Mouse (Mus musculus): Measurements from ENCODE around the gene Zbtb44. TPM values are rescaled to one million over a fixed set of nuclear protein-coding genes. Genes with fewer than 3 reads are reported as not detected.

Zbtb44 gene
- polyA plus RNA-seq, 1 experiment from 2014 or later = 7.5 TPM

DNA sequence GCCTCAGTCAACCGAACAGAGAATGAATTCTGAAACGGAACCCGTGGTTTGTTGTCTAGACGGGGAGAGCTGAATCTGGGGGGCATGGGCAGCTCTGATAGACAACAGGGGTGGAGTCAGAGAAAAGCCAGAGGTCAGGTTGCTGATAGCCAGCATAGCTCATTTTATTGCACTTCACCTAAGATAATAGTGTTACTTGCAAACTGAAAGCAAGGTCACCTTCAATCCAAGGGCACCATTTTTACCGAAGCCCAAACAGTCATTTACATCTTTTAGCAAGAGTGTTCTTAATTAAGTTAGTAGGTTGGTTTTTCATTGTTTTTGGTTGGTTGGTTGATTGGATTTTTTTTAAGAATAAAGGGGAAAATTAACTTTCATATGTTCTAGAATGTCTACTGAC lies 89.0 kb downstream of the Zbtb44 start:
- H3K27ac ChIP-seq = no peak overlapping the region
- ATAC-seq (ENCODE audit: insufficient number of reproducible peaks, low FRiP score, low TSS enrichment, low read depth) = no peak
- H3K4me2 ChIP-seq = no peak overlapping the region
- H3K9me3 ChIP-seq = no peaks in the 10 kb centered on the region
- H3K4me3 ChIP-seq = no peak overlapping the region
- H3K27me3 ChIP-seq = no peaks in the 10 kb centered on the region
- WGBS = 70% methylated on average over 5 of the region's 5 CpGs
- peaks cover 22% of the 10 kb centered on the region for H3K4me1 ChIP-seq
- H3K36me3 ChIP-seq = no peaks in the 10 kb centered on the region
- H3K9ac ChIP-seq = no peak overlapping the region

DNA sequence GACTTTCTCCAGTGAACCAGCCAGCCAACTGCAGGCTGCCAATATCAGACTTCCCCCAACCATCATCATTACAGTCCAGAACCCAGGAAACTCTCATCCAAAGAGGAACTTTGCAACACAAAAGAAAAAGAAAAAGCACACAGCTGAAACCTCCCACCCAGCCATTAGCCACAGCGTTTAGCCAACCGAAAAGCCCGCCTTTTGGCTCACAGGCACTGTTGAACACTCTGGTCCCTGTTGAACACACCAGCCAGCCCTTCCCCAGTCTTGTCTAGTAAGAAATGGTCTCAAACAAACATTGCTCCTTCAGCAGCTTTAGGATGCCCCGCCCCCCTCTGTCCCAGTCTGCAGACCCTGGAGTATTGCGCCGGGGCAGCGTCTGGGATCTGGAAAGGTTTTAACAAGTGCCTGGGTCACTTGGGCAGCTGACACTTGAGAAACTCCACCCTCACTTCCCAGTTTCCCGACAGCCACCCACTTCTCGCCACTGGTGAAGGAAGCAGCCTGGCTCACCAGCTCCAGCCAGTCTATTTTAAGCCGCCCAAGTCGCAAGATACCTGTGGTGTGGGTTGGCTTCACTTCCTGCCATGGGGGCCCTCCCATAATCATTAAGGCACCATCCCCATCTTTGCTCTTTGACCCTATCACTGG lies 89.6 kb downstream of the Zbtb44 start:
- Histone ChIP-seq H3K27ac (no peak overlapping the region), H3K9me3 (no peaks in the 10 kb centered on the region), H3K4me2 (no peak overlapping the region), H3K4me3 (no peak overlapping the region), H3K9ac (no peak overlapping the region), H3K36me3 (no peaks in the 10 kb centered on the region), H3K4me1 (peaks cover 22% of the 10 kb centered on the region), H3K27me3 (no peaks in the 10 kb centered on the region)
- no peak for ATAC-seq (ENCODE audit: insufficient number of reproducible peaks, low FRiP score, low TSS enrichment, low read depth)
- whole genome bisulfite sequencing = 39% methylated on average over 11 of the region's 11 CpGs

DNA sequence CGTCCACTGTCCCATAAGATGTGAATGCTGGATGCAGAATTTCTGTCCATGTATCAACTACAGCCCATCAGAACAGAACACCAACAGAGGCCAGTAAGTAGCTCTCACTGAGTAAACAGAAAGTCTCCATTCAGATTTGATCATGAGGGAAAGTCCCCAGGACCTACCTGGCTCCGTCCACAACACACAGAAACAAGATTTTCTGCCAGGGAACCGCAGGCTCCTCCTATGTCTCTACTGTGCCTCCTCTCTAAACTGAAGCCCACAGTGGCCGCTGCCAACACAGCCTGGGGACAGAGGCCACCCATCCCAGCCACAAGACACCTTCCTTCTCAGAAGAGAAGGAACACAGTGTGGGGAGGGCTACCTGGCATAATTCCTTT lies 90.1 kb downstream of the Zbtb44 start:
- Histone ChIP-seq H3K4me3 (no peak overlapping the region), H3K4me1 (peaks cover 22% of the 10 kb centered on the region), H3K27ac (no peak overlapping the region), H3K4me2 (no peak overlapping the region), H3K9ac (no peak overlapping the region), H3K36me3 (no peaks in the 10 kb centered on the region), H3K9me3 (no peaks in the 10 kb centered on the region), H3K27me3 (no peaks in the 10 kb centered on the region)
- 47% methylated on average over 4 of the region's 4 CpGs for WGBS
- no peak for ATAC-seq (ENCODE audit: insufficient number of reproducible peaks, low FRiP score, low TSS enrichment, low read depth)

DNA sequence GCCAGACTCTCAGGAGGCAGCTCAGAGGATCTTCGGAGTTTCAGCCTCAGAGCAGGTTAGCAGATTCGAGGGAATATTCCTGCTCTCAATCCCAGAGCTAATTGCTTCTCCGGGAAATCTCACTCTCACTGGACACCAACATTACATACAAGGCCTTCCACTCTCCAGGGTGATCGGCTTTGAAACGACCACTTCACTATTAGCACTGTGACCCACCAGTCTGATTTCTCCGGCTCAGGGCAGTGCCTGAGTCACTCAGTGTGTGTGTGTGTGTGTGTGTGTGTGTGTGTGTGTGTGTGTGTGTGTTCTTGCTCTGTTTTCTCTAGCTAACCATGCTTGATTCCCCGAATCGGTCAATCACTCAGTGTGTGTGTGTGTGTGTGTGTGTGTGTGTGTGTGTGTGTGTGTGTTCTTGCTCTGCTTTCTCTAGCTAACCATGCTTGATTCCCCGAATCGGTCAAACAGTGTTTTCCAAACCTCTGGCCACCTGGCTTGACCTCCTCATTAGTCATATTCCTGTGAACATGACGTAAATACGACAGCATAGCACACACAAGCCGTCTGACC lies 92.1 kb downstream of the Zbtb44 start:
- H3K4me1 ChIP-seq = peaks cover 22% of the 10 kb centered on the region
- no peaks in the 10 kb centered on the region for H3K9me3 ChIP-seq
- no peak overlapping the region for H3K9ac ChIP-seq
- no peaks in the 10 kb centered on the region for H3K36me3 ChIP-seq
- H3K4me3 ChIP-seq = no peak overlapping the region
- H3K4me2 ChIP-seq = no peak overlapping the region
- 51% methylated on average over 13 of the region's 13 CpGs for WGBS
- no peak overlapping the region for H3K27ac ChIP-seq
- no peaks in the 10 kb centered on the region for H3K27me3 ChIP-seq
- ATAC-seq (ENCODE audit: insufficient number of reproducible peaks, low FRiP score, low TSS enrichment, low read depth) = no peak

Other genes starting within 250 kb of the Zbtb44 start
- 22.9 and 26.9 TPM in 2 replicates for gene Adamts15, start 108.2 kb upstream of the Zbtb44 start, polyA plus RNA-seq (2015; fragmentation: Nextera tagmentation; extraction: Ambion mirVana)
- gene Adamts8, start 88.1 kb upstream of the Zbtb44 start, polyA plus RNA-seq (2015; fragmentation: Nextera tagmentation; extraction: Ambion mirVana) = 4.6 and 4.8 TPM in 2 replicates
- gene St14, start 101.2 kb downstream of the Zbtb44 start, polyA plus RNA-seq (2015; fragmentation: Nextera tagmentation; extraction: Ambion mirVana) = 20.5 and 21.8 TPM in 2 replicates
- 219 and 230 TPM in 2 replicates for gene Aplp2, start 181.2 kb downstream of the Zbtb44 start, polyA plus RNA-seq (2015; fragmentation: Nextera tagmentation; extraction: Ambion mirVana)
- gene Prdm10, start 249.9 kb downstream of the Zbtb44 start, polyA plus RNA-seq (2015; fragmentation: Nextera tagmentation; extraction: Ambion mirVana) = 4.4 and 4.7 TPM in 2 replicates

Data from limb, embryonic 15.5 days (tissue).